Mouse (Mus musculus) kidney, adult 2 months (tissue): ENCODE data around the gene Cpeb4. TPM values are rescaled to one million over a fixed set of nuclear protein-coding genes. Genes with fewer than 3 reads are reported as not detected.
"Not testable (repeated sequence)": the region's sequence is repeated elsewhere in the genome, so short reads cannot be mapped to it uniquely, and the experiment has no call there.

ENCODE experiments used
- DNase-seq: peaks from one replicate; pipeline ENCODE4 v3.0.0; 2021
- H3K27ac ChIP-seq: fragments of 200-500 bp; 2 replicates; pipeline ENCODE4 v1.5.1; 2012; ENCODE audit warnings: low read depth, low read length, control low read depth, inconsistent platforms; ENCODE audit not compliant: insufficient read depth
- H3K27me3 ChIP-seq: fragments of 200-500 bp; replicated peaks from 2 replicates; pipeline ENCODE4 v1.6.1; 2012; ENCODE audit warnings: mild to moderate bottlenecking, moderate library complexity, low read length, inconsistent platforms; ENCODE audit not compliant: control insufficient read depth, insufficient read depth
- H3K36me3 ChIP-seq: fragments of 200-500 bp; 2 replicates; pipeline ENCODE4 v1.6.1; 2012; ENCODE audit warnings: mild to moderate bottlenecking, moderate library complexity, low read length, inconsistent platforms; ENCODE audit not compliant: control insufficient read depth, insufficient read depth
- H3K4me1 ChIP-seq: fragments of 200-500 bp; 2 replicates; pipeline ENCODE4 v1.6.1; 2011; ENCODE audit warnings: low read length; ENCODE audit not compliant: control insufficient read depth, insufficient read depth
- H3K4me3 ChIP-seq: fragments of 200-500 bp; 2 replicates; pipeline ENCODE4 v1.5.1; 2011; ENCODE audit warnings: mild to moderate bottlenecking, low read depth, low read length, control low read depth; ENCODE audit not compliant: insufficient read depth
- CTCF ChIP-seq: fragments of 200-500 bp; conservative IDR thresholded peaks from 2 replicates; pipeline ENCODE4 v1.5.1; 2011; ENCODE audit warnings: low read depth, mild to moderate bottlenecking, control low read depth, low read length, moderate library complexity, mixed read lengths; ENCODE audit not compliant: insufficient read depth, insufficient read length
- POLR2A ChIP-seq: fragments of 200-500 bp; IDR thresholded peaks from one replicate; pipeline ENCODE4 v1.6.1; 2011; ENCODE audit warnings: low read depth, low read length, control low read depth
- WGBS: fragments of 180-500 bp; shearing (Covaris S2); methylation state at CpG from one replicate; pipeline ENCODE4 v1.1.7; 2018; 5-methylcytosine and 5-hydroxymethylcytosine counted together
- polyA plus RNA-seq: library from polyadenylated mRNA; depleted of rRNA; stranded (reverse); fragments of >200 nt; gene quantifications from 2 replicates; pipeline ENCODE4 v1.2.3, GENCODE M21; 2012; rRNA removed

The Cpeb4 gene
- polyA plus RNA-seq, 1 experiment, result 30.0 TPM

DNA sequence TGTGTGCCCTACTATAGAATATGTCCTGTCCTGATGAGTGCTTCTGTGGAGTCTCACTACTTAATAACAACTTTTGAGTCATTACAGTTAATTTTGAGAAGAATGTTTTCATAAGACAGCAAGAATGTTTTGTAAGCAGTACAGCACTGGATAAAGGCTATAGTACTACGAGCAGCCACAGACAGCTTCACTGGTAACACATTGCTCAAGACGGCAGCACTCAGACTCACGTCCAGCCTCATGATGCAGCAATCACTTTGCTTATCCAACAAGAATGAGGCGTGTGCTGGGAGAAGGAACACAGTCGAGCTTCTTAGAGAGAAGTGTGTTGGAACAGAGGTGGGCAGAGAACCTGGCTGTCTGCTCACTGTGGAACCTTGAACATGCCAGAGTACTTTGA lies 104.1 kb downstream of the Cpeb4 start:
- Histone ChIP-seq H3K27me3 (no peaks in the 10 kb centered on the region), H3K4me1 (no peaks in the 10 kb centered on the region; the same call in 1 of the 2 replicates), H3K36me3 (no peaks in the 10 kb centered on the region), H3K27ac (no peak overlapping the region), H3K4me3 (no peak overlapping the region)
- no peak for DNase-seq
- WGBS, result 59% methylated on average over 5 of the region's 5 CpGs
- TF ChIP-seq POLR2A (no peak), CTCF (no peak)

DNA sequence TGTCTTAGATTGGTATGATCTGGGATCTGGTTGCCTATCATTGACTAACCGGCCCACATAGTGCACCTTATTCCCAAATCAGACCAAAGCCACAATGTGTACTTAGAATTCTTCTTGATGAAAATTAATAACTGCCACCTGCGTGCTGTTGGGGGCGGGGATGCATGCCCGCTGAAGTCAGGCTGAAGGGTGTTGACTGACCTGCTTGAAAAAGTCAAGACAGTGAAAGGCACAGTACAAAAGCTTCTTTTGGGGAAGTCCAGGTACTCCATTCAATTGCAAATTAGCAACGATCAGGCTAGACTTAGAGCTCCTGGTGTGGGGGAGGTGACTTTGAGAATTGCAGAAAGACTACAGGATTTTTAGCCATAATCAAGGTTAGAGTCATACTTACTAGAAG lies 108.1 kb downstream of the Cpeb4 start:
- 92% methylated on average over 5 of the region's 5 CpGs for WGBS
- DNase-seq, H3K4me1 ChIP-seq, H3K36me3 ChIP-seq, H3K27ac ChIP-seq, H3K27me3 ChIP-seq, H3K4me3 ChIP-seq: not testable (repeated sequence)

DNA sequence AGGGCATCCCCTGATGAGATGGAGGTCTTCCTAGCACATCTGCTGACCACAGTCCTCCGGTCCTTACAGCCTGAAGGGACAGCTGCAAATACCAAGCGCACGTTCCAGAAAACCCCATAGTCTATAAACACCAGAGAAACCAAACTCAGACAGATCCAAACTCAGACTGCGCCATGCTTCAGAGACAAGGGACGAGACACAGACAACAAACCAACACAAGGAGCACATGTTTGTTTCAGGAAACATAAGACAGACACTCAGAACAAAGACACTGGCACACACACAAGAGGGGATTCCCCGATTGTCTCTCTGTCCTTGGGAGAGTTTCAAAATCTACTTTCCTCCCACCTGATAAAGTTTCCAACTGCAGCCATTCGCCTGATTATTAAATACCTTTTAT lies 109.8 kb downstream of the Cpeb4 start:
- H3K27me3 ChIP-seq, result no peaks in the 10 kb centered on the region
- H3K4me1 ChIP-seq, result no peaks in the 10 kb centered on the region
- H3K27ac ChIP-seq, result no peak overlapping the region
- 93% methylated on average over 7 of the region's 7 CpGs for WGBS
- no peak for DNase-seq
- no peak for TF ChIP-seq POLR2A
- TF ChIP-seq CTCF, result no peak
- no peaks in the 10 kb centered on the region for H3K36me3 ChIP-seq
- no peak overlapping the region for H3K4me3 ChIP-seq

DNA sequence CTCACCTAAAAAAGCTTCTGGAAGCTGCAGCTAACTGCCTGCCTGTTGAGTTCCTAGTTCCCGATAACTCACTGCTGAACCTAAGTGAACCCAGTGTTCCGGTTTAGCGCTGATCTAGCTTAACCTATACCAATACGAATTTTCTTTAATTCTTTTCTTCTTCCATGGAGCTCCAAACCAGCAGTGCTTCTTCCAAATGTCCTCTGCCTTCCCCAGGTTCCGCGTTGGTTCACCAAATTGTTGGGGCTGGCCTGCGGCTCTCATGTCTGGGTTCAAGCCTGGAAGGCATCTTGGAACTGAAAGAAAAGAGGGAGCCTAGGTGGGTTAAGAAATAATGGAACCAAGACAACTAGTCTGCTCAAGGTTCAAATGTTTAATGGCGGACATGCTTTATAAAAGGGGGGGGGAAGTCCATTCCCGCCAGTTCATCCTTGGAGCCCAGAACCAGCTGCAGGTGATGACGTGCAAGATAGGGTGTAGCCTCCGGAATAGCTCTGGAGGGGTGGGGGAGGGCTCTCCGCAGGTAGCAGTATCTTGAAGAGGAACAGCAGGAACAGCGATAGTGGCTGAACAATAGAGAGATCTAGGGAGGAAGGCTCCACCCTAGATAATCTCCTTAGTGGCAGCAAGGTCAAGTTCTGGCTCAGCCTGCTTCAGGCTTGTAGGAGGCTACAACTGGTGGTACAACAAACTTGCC lies 110.4 kb downstream of the Cpeb4 start:
- 86% methylated on average over 13 of the region's 13 CpGs for WGBS
- not testable (repeated sequence) for H3K36me3 ChIP-seq, H3K4me1 ChIP-seq, H3K27ac ChIP-seq, H3K4me3 ChIP-seq, H3K27me3 ChIP-seq, DNase-seq

DNA sequence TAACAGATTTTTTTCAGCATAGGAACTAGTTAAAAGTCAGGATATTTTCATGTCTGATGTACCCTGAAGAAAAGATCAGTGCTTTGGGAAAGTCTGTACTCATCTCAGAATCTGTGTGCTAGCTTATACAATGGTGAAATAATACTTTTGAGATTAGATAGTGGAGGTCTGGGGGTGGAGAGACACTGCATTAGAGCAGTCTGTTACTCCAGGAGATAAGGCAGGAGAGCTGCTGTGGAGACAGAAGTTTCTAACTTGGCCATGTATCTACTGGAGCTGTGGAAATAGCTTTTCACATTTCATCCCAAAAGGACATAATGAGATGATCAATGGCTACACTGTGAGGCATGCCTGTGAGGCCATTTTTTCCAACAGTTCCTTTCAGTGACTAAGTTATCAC lies 111.2 kb downstream of the Cpeb4 start:
- TF ChIP-seq CTCF (no peak), POLR2A (no peak)
- Histone ChIP-seq H3K4me1 (no peaks in the 10 kb centered on the region), H3K4me3 (no peak overlapping the region), H3K27me3 (no peaks in the 10 kb centered on the region), H3K36me3 (no peaks in the 10 kb centered on the region), H3K27ac (no peak overlapping the region)
- DNase-seq, result no peak

DNA sequence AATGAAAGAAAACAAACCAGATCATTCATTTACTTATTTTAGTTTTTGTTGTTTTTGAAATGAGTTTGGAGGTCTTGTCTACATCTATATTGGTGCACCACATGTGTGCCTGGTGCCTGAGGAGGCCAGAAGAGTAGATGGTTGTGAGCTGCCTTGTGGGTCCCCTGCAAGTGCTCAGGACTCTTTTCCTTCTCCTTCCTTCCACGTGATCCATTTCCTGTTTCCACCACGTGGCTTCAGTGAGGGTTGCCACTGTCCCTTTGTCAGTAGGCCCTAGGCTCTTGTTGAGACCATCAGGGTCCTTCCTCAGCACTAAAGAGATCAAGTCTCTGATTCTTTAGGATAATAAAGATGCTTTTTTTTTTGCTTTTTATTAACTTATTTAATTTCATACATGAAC lies 112.8 kb downstream of the Cpeb4 start:
- no peak overlapping the region for H3K4me3 ChIP-seq

More for the DNA sequence above, 112.8 kb downstream of the Cpeb4 start:
- Histone ChIP-seq H3K27me3 (no peaks in the 10 kb centered on the region), H3K4me1 (no peaks in the 10 kb centered on the region), H3K36me3 (no peaks in the 10 kb centered on the region), H3K27ac (no peak overlapping the region)
- WGBS, result 66% methylated on average over 2 of the region's 2 CpGs
- no peak for TF ChIP-seq POLR2A
- TF ChIP-seq CTCF, result no peak
- DNase-seq, result no peak

Other genes with a start within 250 kb of the Cpeb4 start
- gene Bod1, start 200.3 kb upstream of the Cpeb4 start, polyA plus RNA-seq, result 131 and 137 TPM in 2 replicates
- not detected in 2 replicates for gene 4930524B15Rik, start 93.4 kb downstream of the Cpeb4 start, polyA plus RNA-seq
- 2.9 and 4.0 TPM in 2 replicates for gene Nsg2, start 128.3 kb downstream of the Cpeb4 start, polyA plus RNA-seq